Mouse (Mus musculus) left cerebral cortex, postnatal 4 days (tissue): ENCODE data around the gene Glyat. TPM values are rescaled to one million over a fixed set of nuclear protein-coding genes. Genes with fewer than 3 reads are reported as not detected.
"Not testable (repeated sequence)": the region's sequence is repeated elsewhere in the genome, so short reads cannot be mapped to it uniquely, and the experiment has no call there.

Experiments
- DNase-seq: peaks from one replicate; pipeline ENCODE4 v3.0.0-alpha.2; 2022
- intact Hi-C: fragments of 180-260 bp; cut with DNase I; formaldehyde crosslinking; loops from one replicate; pipeline ENCODE4 v1.15.1; 2025
- total RNA-seq, 2 experiments: library from RNA; stranded (reverse); gene quantifications; 2 replicates each; pipeline ENCODE4 v1.2.3; 2021

The Glyat gene
- not detected for total RNA-seq

DNA sequence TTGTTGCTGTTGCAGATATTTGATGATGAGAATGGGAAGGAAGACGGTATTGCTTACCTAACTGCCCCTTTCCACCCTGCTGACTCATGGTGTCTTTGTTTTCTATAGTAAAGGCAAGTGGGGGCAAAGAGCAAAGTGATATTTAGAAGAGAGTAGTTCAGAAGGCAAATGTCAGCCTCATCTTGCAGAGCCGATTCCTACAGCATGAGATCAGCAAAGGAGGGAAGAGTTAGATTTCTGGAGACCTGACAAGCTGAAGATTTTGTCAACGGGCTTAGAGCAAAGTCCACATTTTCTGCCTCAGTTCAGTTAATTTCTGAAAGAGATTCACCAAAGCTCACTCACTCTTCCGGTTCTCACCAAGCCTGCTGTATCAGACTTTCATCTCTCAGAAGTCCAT lies at the start of gene Glyat:
Gene Glyat, plus strand, starts transcription at position 133 of the 400 bp plus-strand sequence.
- intact Hi-C loops, result no loop called here
- DNase-seq, result no peak

- DNase-seq, result no peak
- intact Hi-C loops, result no loop called here
These were observed 47.8 kb upstream of the Glyat start for GRCm38 (mm10) chr19:12585310-12585709.

- DNase-seq, result peak; percentile 48
- intact Hi-C loops, result loop anchor here (5.0 to 10.0 kb wide), 2 partner anchors 75 to 577 kb away; no protein-coding TSS in a partner anchor
These were observed 41.2 kb upstream of the Glyat start for GRCm38 (mm10) chr19:12591908-12592307.

GRCm38 (mm10) chr19:12595135-12595529 lies 38.0 kb upstream of the Glyat start:
- intact Hi-C loops, result loop anchor here (5.0 to 10.0 kb wide), 2 partner anchors 202 to 580 kb away; partner anchors contain the start of genes Lpxn and Zfp91
- no peak for DNase-seq

GRCm38 (mm10) chr19:12595530-12596289 lies 37.4 kb upstream of the Glyat start:
- intact Hi-C loops, result loop anchor here (5.0 to 10.0 kb wide), 2 partner anchors 202 to 581 kb away; partner anchors contain the start of genes Lpxn and Zfp91
- peak; percentile 67 for DNase-seq

DNA sequence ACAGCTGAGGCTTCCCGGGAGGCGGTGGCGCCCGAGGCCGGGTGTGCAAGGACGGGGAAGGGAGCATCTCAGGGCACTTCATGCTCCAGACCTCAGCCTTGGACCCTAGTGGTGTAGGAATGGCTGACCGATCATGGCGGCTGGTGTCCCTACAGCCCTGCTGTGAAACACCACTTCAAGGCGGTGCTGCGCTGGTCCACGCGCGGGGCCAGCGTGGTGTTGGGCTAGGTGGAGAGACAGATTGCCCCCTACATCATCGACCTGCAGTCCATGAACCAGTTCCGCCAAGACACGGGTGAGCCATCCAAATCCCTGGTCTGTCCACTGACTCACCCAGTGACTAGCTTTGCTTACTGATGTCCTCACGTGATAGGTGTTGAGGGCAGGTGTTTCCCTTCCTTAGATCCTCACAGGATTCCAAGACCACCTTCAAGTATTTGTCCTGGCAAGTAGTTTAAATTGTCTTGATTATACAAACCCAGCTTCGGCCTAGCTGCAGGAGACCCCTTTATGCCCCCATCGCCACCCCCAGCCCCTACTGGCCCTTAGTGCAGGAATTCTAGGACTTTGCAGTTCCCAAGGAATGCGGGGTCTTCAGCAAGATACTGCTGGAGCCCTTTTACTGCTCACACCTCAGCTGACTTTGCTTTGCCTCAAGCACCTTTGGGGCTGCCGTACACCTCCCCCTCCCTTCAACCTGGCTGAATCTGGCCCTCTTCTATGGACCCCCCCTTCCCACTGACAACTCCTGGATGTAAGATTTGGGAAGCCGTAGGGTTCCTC lies 36.6 kb upstream of the Glyat start:
- intact Hi-C loops, result loop anchor here (5.0 to 10.0 kb wide), 2 partner anchors 201 to 582 kb away; partner anchors contain the start of genes Lpxn and Zfp91
- DNase-seq, result no peak

DNA sequence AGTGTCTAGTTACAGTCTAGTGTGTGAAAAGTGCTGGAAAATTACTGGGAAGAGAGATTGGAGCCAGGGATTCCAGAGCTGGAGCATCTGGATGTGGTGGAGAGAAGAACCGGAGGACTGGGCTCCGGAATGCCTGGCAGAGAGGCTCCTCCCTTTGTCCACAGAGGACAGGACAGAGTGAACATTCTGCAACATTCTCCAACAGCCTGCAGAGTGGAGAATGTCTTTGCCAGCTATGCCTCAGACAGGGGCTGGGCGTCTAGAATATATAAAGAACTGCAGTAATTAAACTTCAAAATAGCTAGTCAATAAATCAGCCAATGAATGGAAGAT lies 36.1 kb upstream of the Glyat start:
- intact Hi-C loops, result loop anchor here (5.0 to 10.0 kb wide), 2 partner anchors 200 to 582 kb away; partner anchors contain the start of genes Lpxn and Zfp91
- DNase-seq, result no peak

DNA sequence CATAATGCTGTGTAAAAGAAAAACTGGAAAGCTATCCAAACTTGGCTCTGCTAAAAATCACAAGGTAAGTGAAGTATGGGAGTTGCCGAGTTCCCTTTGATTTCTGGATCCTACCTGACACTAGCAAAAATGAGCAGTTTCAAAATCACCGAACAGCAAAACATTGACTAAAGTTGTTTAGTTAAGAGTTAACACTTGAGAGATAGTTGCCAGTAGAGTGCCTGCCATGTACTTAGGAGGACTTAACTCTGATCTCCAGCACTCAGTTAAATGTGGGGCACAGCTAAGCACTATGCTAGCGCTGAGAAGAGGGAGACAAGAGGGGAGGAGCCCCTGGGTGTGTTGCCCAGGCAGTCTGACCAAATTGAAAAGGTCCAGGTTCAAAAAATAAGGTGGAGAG lies 34.4 kb upstream of the Glyat start:
- DNase-seq, result no peak
- intact Hi-C loops, result loop anchor here (5.0 to 10.0 kb wide), 2 partner anchors 199 to 584 kb away; partner anchors contain the start of genes Lpxn and Zfp91

- DNase-seq, result no peak
- intact Hi-C loops, result loop anchor here (5.0 to 10.0 kb wide), 2 partner anchors 198 to 585 kb away; partner anchors contain the start of genes Lpxn and Zfp91
These were observed 33.4 kb upstream of the Glyat start, which contains the start of gene Gm4952 for GRCm38 (mm10) chr19:12599674-12600073. Gene Gm4952 (plus strand): TSS chr19:12599974.

- intact Hi-C loops, result no loop called here
- DNase-seq, result no peak
These were observed 32.2 kb upstream of the Glyat start for GRCm38 (mm10) chr19:12600684-12601480.

DNA sequence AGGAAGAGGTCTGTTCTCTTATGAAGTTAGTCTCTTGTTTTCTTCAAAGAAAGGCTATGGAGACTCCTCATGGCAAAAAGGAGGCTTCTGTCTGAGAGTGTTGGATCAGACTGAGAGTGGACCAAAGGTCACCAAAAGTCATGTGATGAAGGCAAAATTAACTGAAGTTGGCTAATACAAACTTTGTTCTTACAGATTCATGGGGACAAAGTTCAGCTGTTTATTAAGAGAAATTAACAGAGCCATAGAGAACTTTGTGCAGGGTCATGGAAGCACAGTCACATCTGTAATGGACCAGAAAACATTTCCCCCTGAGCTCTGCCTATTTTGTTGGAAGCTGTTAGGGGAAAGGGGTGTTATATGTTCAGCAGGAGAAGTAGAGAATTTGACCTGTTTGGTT lies 24.8 kb upstream of the Glyat start:
- intact Hi-C loops, result no loop called here
- DNase-seq, result no peak

DNA sequence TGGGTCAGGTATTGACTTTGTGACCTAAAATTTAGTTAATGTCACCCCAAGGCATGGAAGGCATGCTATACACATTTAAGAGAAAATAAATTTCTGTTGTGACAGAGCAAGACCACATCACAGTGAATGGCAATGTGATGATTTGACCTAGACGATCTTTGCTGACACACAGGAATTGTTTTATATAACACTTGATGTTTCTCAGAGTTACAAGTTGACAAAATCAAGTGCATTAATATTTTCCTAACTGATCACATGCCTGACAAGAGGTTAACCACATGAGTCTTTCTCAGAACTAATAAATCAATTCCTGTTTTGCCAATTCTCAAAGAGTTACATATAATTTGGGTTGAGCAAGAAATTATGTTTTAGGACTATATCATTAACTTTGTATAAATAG lies 19.5 kb upstream of the Glyat start:
- intact Hi-C loops, result no loop called here
- no peak for DNase-seq

- intact Hi-C loops, result no loop called here
- no peak for DNase-seq
These were observed 1.2 kb downstream of the Glyat start for GRCm38 (mm10) chr19:12634259-12634658.

GRCm38 (mm10) chr19:12634963-12635362 lies 1.9 kb downstream of the Glyat start:
- DNase-seq, result no peak
- intact Hi-C loops, result no loop called here

DNA sequence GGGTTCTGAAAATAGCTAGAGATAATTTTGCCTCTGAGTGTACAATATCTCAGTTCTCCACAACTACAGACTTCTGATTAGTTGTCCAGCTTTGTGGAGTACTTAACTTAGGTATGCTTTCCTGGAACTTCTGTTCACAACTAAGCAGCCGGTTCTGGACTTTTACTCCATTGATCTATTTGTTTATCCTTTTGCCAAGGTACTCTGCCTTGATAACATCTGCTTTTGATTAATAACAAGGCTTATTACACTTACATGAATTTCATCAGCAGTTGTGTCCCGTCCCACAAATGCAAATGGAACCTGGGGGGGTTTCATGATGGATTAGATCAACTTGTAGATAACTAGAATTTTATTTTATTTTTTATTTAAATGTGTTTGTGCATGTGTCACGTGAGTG lies 3.8 kb downstream of the Glyat start:
- no peak for DNase-seq
- intact Hi-C loops, result no loop called here

DNA sequence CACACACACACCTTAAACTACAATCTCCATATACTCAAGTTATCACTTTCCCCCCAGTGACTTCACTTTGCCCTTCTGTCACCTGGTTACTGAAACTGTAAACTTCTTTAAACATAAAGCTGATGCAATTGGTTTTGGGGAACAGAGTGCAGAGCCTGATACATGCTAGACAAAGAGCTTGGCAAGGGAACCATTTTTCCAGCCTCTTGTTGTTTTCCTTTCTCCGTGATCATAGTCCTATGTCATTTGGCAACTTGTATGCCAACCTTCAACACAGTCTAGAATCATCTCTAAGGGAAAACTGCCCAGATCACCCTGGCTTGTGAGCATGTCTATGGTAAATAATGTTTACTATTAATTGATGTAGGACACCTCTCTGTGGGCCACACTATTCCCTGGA lies 4.9 kb downstream of the Glyat start:
- no peak for DNase-seq
- intact Hi-C loops, result no loop called here

- intact Hi-C loops, result no loop called here
- no peak for DNase-seq
These were observed 16.4 kb downstream of the Glyat start for GRCm38 (mm10) chr19:12649511-12649910.

DNA sequence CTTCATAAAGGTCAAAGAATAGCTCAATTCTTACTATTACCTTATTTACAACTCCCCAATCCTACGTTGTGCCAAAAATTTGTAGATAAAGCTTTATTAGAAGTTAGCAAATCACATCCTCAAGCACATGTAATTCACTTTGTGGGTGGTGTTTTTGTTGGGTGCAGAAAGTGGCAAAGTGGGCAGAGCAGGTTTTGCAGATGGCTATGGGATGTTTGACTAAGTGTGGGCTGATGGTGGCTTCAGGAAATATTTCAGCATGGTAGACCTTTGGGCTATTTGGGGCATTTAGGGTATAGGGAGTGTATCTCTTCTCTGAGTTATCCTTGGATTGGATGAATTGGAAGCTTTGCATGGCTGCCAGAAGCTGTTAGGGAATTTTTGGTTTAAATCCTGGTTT lies 33.0 kb downstream of the Glyat start:
- no peak for DNase-seq
- intact Hi-C loops, result no loop called here

DNA sequence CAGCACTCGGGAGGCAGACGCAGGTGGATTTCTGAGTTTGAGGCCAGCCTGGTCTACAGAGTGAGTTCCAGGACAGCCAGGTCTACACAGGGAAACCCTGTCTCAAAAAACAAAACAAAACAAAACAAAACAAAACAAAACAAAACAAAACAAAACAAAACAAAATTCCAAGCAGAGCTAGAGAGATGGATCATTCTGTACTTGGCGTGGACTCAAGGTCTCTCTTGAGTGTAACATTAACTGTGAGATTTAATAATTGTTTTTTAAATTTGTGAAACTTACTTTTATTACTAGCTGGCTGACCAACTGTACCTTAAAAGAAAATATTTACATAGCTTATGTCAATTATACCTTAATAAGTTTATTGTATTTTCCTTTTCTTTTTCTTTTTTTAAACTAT lies 35.5 kb downstream of the Glyat start:
- DNase-seq, intact Hi-C loops: not testable (repeated sequence)

DNA sequence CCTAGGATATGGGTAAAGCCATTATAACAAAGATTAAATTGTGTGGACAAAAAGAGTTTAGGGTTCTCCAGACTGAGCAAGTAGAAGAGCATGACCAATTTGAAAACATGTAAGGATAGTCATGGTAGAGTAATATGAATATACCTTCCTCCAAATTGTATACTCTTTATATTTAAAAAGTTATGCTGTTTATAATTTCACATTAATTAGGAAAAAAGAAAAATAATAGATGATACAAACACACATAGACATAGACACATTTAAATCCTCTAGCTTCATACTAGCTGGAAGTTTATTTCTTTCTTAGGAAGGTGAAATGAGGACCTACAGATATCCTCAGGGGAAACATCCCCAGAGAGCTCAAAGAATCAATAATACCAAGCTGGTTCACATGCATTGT lies 37.0 kb downstream of the Glyat start, which contains the start of gene Olfr1442:
Gene Olfr1442, plus strand, starts transcription at position 301 of the 400 bp plus-strand sequence.
- no peak for DNase-seq
- intact Hi-C loops, result no loop called here

DNA sequence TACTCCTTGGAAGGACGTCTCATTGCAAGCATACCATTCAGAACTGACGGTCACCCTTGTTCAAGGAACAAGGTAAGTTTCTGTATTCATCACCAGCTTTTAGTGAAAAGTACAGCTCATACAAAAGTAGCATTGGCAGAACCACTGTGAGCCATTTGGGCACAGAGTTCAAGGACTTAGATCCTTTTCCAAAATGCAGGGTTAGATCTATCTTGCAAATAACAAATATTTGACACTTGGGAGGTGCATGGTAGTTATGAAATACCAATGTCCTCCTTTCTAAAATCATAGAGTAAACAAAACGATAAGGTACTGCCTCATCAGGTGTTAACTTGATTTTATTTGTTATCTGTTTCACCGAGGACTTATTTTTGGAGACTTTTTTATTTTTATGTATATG lies 37.9 kb downstream of the Glyat start:
- intact Hi-C loops, result no loop called here
- DNase-seq, result no peak
